ENCODE assay signal across 8 mouse cellular contexts in the genomic region with DNA sequence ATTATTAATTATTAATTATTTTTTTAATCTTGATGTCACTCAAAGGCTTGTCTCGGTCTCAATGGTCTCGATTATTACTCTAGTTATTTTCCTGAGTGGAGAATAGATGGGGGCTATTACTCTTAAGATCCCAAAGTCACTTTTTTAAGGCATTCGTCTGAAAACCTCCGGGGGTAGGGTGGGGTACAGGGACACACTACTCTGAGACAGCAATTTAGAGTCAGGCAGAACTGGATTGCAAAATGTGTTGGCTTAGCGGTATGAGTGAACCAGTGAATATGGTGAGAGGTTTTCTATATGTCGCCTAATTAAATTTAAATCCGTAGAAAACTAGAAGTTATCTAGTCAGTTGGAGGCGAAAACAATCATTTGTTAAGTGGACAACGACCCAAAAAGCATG. TPM values are rescaled to one million over a fixed set of nuclear protein-coding genes. Genes with fewer than 3 reads are reported as not detected.
DNase-seq lines count a peak whose midpoint lies in the region; ATAC-seq and TF ChIP-seq lines count a peak whose summit lies in the region.

No protein-coding gene starts in this region.

- peaks cover 13% of the 10 kb centered on the region for H3K36me3 ChIP-seq in megakaryocyte, embryonic 14.5 days (replicated peaks; ENCODE audit: low read length)
- H3K36me3 ChIP-seq in heart, embryonic 13.5 days: peaks cover 8% of the 10 kb centered on the region
- H3K36me3 ChIP-seq in liver, embryonic 14.5 days (replicated peaks; ENCODE audit: control insufficient read depth, insufficient read depth, low read depth): no peaks in the 10 kb centered on the region; the same call in 1 of the 2 replicates

- no peak for TF ChIP-seq CTCF in liver, embryonic 14.5 days (IDR thresholded peaks at IDR 0.05; ENCODE audit: low read depth)

- H3K4me2 ChIP-seq in heart, embryonic 13.5 days: peak overlapping the region; percentile 92
- H3K4me2 ChIP-seq in liver, embryonic 14.5 days (ENCODE audit: low read depth): peak overlapping the region; percentile 93

- H3K4me3 ChIP-seq in megakaryocyte, embryonic 14.5 days (replicated peaks): peak overlapping the region; percentile 96
- H3K4me3 ChIP-seq in heart, embryonic 13.5 days: peak overlapping the region; percentile 95
- H3K4me3 ChIP-seq in liver, embryonic 14.5 days (ENCODE audit: insufficient read depth in 1 of 2, low read depth in 2 of 2, low read length in 2 of 2): peak overlapping the region; percentile 76 to 97

- TF ChIP-seq EP300 in liver, embryonic 14.5 days (IDR thresholded peaks at IDR 0.05; ENCODE audit: low read depth): no peak

- H3K27ac ChIP-seq in heart, embryonic 13.5 days (replicated peaks): peak overlapping the region; percentile 100
- peak overlapping the region; percentile 89; the same call in 1 of the 2 replicates for H3K27ac ChIP-seq in liver, embryonic 14.5 days

- 12% methylated on average over 9 of the region's 9 CpGs for WGBS in heart, embryonic 13.5 days
- WGBS in liver, embryonic 14.5 days (ENCODE audit: insufficient replicate concordance): 8% methylated on average over 9 of the region's 9 CpGs

- peaks cover 22% of the 10 kb centered on the region; the same call in 1 of the 2 replicates for H3K4me1 ChIP-seq in megakaryocyte, embryonic 14.5 days
- H3K4me1 ChIP-seq in heart, embryonic 13.5 days: peaks cover 15% of the 10 kb centered on the region
- H3K4me1 ChIP-seq in liver, embryonic 14.5 days (replicated peaks; ENCODE audit: control insufficient read depth in 2 of 2, insufficient read depth in 2 of 2, low read length in 1 of 2): peaks cover 6 to 7% of the 10 kb centered on the region in 2 experiments; a peak in 3 of 4 replicates

- peak; percentile 5 for DNase-seq in CD4-positive, CD25-positive, alpha-beta regulatory T cell, adult 2 months (ENCODE audit: low read depth, low spot score)
- DNase-seq in liver, embryonic 14.5 days (ENCODE audit: low read depth in 3 of 3, low spot score in 3 of 3): peak in 1 of 3 experiments; percentile 14
- DNase-seq in c-Kit-positive CD71-positive TER-119-positive erythroid progenitor cells, embryonic 14.5 days (ENCODE audit: low spot score): no peak
- DNase-seq in thymus, adult 18-20 months: no peak

- peak overlapping the region; percentile 97 for H3K9ac ChIP-seq in heart, embryonic 13.5 days
- peak overlapping the region; percentile 80 for H3K9ac ChIP-seq in liver, embryonic 14.5 days (replicated peaks)

- no peak for ATAC-seq in CD4-positive, CD25-positive, alpha-beta regulatory T cell, adult 4 months
- ATAC-seq in megakaryocyte, adult 5-6 weeks (ENCODE audit: poor library complexity, severe bottlenecking): no peak
- ATAC-seq in heart, embryonic 13.5 days (ENCODE audit: extremely low read depth, insufficient number of reproducible peaks, low FRiP score, low TSS enrichment): no peak
- no peak for ATAC-seq in liver, embryonic 14.5 days (ENCODE audit: insufficient read depth)

- no peaks in the 10 kb centered on the region for H3K9me3 ChIP-seq in megakaryocyte, embryonic 14.5 days
- no peaks in the 10 kb centered on the region for H3K9me3 ChIP-seq in heart, embryonic 13.5 days
- no peaks in the 10 kb centered on the region for H3K9me3 ChIP-seq in liver, embryonic 14.5 days (ENCODE audit: control insufficient read depth, low read length)

- H3K27me3 ChIP-seq in megakaryocyte, embryonic 14.5 days (replicated peaks): no peaks in the 10 kb centered on the region
- H3K27me3 ChIP-seq in heart, embryonic 13.5 days (replicated peaks): no peaks in the 10 kb centered on the region
- H3K27me3 ChIP-seq in liver, embryonic 14.5 days (ENCODE audit: control insufficient read depth, insufficient read depth, low read length): no peaks in the 10 kb centered on the region

RNA-seq across cellular contexts. Expression of a gene that starts 0.4 kb away (rescaled TPM):
- 10 to 100 TPM; 49.0 to 58.6 TPM for polyA plus RNA-seq in CD4-positive, CD25-positive, alpha-beta regulatory T cell, adult 4 months (2017; shearing (Covaris generic))
- 0.83 TPM in 1 of 2 replicates, not detected in the other for polyA plus RNA-seq in megakaryocyte, embryonic 14.5 days (2012; ENCODE audit: insufficient read depth, low replicate concordance)
- 11.4 and 11.5 TPM in 2 replicates for total RNA-seq in megakaryocyte, adult 5-6 weeks (2015)
- 14.4 and 19.0 TPM in 2 replicates for total RNA-seq in megakaryocyte, adult 5-6 weeks (2017)
- polyA plus RNA-seq in heart, embryonic 13.5 days (2015; fragmentation: Nextera tagmentation; extraction: Ambion mirVana): 28.4 and 33.4 TPM in 2 replicates
- polyA plus RNA-seq in liver, embryonic 14.5 days (2012; rRNA removed): 6.7 and 14.4 TPM in 2 replicates
- 38.2 and 42.1 TPM in 2 replicates for polyA plus RNA-seq in liver, embryonic 14.5 days (2014; fragmentation: Nextera tagmentation; extraction: Ambion mirVana)

RNA-seq across cellular contexts. Expression of a gene that starts 0.8 kb away (rescaled TPM):
- 1 to 10 TPM; 5.7 to 8.8 TPM for polyA plus RNA-seq in CD4-positive, CD25-positive, alpha-beta regulatory T cell, adult 4 months (2017; shearing (Covaris generic))
- polyA plus RNA-seq in megakaryocyte, embryonic 14.5 days (2012; ENCODE audit: insufficient read depth, low replicate concordance): 0.69 TPM in 1 of 2 replicates, not detected in the other
- total RNA-seq in megakaryocyte, adult 5-6 weeks (2015): 6.3 and 13.1 TPM in 2 replicates
- 4.1 and 4.9 TPM in 2 replicates for total RNA-seq in megakaryocyte, adult 5-6 weeks (2017)
- 4.6 and 5.1 TPM in 2 replicates for polyA plus RNA-seq in heart, embryonic 13.5 days (2015; fragmentation: Nextera tagmentation; extraction: Ambion mirVana)
- polyA plus RNA-seq in liver, embryonic 14.5 days (2012; rRNA removed): 1.5 TPM in 2 replicates
- 1.5 and 1.9 TPM in 2 replicates for polyA plus RNA-seq in liver, embryonic 14.5 days (2014; fragmentation: Nextera tagmentation; extraction: Ambion mirVana)

RNA-seq across cellular contexts. Expression of a gene that starts 55.9 kb away (rescaled TPM):
- polyA plus RNA-seq in CD4-positive, CD25-positive, alpha-beta regulatory T cell, adult 4 months (2017; shearing (Covaris generic)): 1 to 10 TPM; 1.0 to 2.0 TPM
- polyA plus RNA-seq in megakaryocyte, embryonic 14.5 days (2012; ENCODE audit: insufficient read depth, low replicate concordance): 0.44 TPM in 1 of 2 replicates, not detected in the other
- total RNA-seq in megakaryocyte, adult 5-6 weeks (2015): 0.07 TPM in 1 of 2 replicates, not detected in the other
- 0.95 and 0.98 TPM in 2 replicates for total RNA-seq in megakaryocyte, adult 5-6 weeks (2017)
- polyA plus RNA-seq in heart, embryonic 13.5 days (2015; fragmentation: Nextera tagmentation; extraction: Ambion mirVana): 0.49 and 0.76 TPM in 2 replicates
- polyA plus RNA-seq in liver, embryonic 14.5 days (2012; rRNA removed): 0.18 and 0.22 TPM in 2 replicates
- 0.10 and 0.61 TPM in 2 replicates for polyA plus RNA-seq in liver, embryonic 14.5 days (2014; fragmentation: Nextera tagmentation; extraction: Ambion mirVana)
